Mouse (Mus musculus) cerebellum, adult 9-11 months (tissue): ENCODE results near the gene Raly.
A peak's percentile ranks its signal among the peaks of the same experiment; 100 is the strongest.

ENCODE experiments used
- DNase-seq: peaks from one replicate; pipeline ENCODE4 v3.0.0; 2022

Raly gene

DNA sequence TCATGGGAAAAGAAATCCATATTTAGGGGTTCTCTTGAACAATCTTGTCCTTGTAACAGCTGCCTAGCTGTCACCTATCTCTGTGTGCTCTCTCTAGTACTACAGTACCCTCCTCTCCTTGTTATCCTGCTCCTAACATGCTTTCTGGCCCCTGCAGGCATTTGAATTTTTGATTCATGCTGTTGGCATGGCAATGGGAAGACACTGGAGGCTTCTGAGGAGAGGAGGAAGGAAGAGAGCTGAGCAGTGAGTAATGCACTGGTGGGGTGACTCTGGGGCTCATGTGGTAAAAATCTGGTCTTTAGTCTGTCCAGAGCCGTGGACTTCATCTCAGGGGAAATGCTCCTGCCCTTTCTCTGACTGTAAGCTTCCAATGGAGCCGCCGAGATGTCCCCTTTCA is 5.6 kb upstream of the Raly start:
- no peak for DNase-seq

DNA sequence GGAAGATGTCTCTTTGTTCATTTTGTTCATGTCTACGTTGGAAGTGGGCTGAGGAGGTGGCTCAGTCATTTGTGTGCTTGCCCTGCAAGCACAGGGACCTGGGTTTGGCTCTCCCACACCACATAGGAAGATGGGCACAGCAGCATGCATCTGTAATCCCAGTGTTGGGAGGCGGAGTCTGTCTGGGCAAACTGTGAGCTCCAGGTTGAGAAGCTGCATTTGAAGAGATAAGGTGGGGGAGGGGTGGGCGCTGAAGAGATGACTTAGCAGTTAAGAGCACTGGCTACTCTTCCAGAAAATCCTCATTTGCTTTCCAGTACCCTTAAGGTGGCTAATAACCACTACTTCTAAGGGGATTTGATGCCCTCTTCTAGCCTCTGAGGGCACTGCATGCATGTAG is 4.7 kb upstream of the Raly start:
- no peak for DNase-seq

DNA sequence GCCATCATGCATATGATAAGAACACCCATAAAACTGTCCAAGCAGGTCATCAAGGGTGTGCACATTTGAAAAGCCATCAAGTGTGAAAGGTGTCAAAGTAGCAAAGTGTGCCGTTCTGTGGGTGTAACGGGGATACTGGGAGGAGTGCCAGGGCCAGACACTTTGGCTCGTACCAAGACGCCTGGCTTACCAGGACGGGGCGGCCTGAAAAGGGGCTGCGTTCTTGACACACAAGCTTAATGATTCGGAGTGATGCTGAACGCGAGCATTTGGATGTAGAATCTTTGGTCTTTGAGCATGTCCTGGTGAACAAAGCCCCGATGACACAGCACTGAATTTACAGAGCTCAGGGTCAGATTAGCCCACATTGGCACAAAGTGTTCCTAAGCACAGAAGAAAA is 4.1 kb upstream of the Raly start:
- DNase-seq: no peak

DNA sequence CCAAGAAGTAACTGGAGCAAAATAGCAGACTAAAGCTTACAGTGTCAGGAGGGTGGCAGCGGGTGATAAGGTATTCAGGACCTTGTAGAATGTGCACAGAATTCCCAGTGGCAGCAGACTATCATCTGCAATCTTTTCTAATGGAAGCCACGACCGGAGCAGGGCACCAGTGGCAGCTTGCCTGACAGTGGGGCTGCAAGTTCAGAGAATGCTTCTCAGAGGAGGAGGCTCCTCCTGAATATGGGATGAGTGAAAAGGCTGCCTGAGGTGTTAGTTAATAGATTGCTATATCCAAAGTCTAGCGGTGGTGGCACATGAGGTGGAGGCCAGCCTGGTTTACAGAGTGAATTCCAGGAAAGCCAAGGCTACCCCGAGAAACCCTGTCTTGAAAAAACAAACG is 1.5 kb upstream of the Raly start:
- DNase-seq: peak; percentile 42

DNA sequence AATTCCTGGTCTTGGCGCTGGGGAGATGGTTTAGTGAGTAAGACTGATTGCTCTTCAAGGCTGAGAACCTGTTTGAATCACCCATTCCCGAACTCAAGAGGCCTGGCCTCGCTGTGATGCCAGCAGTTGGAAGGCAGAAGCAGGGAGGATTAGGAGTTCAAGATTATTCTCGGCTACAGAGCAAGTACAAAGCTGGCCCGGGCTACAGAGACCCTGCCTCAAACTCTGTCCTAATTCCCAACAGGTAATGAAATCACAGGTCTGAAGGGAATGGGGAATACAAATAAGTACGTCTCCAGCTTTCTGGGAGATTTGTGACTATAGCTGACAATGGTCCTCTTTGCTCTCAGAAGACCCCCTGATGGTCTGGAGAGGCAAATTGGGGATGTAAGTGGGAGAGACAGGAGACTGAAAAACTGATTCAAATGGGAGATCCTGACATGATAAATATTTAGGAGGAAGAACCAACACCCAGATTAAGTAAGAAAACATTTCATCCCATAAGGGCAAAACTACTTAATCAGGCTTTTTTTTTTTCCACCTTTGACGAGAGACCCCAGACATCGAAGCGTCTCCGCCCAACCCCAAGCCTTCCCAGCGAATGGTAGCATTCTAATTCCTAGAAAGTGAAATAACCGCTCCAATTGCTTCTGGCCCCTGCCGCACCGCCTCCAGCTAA is 780 bp upstream of the Raly start:
- peak; percentile 63 for DNase-seq

DNA sequence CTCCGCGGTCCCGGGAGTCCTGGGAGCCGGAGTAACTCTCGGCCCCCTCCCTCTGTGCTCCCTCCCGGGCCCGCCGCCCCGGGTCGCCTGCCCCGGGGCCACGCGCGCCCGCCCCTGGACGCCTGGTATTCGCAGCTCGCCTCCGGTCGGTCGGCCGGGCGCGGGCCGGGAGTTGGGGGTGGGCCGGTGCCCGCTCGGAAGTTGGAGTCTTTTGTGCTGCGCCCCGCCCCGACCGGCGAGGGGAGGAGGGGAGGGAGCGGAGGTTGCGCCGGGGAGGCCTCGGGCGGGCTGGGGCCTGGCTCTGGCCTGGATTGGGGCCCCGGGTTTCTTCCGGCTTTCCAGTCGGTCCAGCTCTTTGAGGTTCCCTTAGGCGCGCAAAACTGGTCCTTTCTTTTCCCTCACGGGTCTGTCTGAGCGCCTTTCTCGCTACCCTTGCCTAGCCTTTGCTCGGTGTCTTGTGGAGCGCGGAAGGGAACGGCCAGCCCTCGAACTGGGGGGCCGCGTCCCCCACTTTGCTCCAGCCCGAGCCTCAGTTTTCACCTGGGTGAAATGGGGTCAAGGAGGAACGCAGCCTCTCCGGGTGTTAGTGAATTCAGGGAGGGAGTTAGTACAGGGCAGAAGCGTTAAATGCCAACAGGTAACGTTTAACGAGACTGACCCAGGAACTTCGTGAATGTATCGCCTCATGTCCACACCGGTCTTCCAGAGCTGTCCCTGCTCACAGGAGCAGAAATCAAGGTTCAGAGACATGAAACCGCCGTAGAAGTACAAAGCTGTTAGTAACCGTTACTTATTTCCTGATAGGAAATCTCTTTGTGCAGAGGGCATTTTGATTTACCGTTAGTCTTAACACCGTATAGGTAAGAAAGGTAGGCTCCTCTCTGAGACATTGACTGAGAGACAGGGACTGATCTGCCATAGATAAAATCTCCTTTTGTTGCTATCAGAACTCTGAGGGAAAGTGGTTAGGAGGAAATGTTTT is 1.1 kb downstream of the Raly start:
- peak; percentile 81 for DNase-seq

DNA sequence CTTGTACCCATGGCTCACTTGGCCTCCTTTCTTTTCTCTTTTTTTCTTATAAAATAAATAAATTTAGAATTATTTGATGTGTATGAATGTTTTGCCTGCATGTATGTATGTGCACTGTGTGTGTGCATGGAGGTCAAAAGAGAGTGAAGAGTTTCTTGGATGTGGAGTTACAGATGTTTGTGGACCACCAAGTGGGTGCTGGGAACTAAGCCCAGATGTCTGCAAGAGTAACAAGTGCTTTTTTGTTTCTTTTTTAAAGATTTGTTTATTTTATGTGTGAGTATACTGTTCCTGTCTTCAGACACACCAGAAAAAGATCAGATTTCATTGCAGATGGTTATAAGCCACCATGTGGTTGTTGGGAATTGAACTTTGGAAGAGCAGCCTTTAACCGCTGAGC is 12.5 kb downstream of the Raly start:
- no peak for DNase-seq

DNA sequence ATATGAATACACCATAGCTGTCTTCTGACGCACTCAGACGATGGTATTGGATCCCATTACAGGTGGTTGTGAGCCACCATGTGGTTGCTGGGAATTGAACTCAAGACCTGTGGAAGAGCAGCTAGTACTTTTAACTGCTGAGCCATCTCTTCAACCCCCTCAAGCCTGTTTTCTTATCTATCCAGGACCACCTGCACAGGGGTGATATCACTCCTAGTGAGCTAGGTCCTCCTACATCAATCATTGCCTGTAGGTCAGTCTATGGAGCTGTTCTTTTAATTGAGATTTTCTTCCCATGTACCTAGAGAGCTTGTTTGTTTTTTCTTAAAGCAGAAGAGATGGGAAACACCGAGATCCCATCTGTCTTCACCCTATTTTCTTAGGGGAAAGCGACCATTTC is 12.9 kb downstream of the Raly start:
- DNase-seq: no peak

DNA sequence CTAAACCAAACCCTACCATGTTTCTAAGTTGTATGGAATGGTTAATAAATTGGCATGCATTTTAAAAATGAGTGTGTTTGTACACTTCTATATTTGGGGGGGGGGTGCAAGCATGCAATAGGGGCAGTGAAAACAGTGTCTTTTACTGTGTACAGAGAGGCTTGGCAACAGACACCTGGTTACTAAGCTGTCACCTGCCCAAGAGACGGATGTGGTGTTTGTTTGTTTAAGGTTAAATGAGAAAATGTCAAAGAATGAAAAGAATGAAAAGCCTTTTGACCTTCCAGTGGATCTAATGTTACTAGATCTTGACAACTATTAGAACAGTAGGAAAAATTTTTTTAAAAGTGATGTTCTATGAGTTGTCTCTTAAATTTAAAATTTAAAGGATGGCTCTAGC is 16.8 kb downstream of the Raly start:
- no peak for DNase-seq

DNA sequence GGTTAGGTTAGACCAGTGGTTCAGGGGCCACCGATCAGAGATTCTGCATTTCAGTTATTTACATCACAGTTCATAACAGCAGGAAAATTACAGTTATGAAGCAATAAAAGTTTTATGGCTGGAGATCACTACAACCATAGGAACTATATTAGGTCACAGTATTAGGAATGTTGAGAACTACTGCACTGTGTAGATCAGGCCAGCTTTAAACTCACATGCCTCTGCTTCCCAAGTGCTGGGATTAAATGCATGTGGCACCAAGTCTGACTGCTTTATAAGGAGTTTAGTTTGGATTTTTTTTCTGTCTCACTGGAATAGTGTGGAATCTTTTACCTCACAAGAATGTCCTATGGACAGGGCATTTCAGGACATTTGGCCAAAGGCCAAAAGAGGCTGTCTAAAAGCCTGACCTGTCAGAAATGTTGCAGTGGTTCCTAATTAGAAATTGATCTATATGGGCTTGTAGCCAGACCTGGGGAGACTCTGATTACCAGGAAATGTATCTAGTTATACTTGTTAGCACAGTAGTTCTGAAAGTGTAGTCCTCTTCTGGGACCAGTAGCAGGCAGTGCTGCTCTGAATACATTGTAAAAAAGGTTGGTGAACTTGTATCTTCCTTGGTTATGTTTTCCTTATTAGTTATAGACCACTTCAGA is 18.3 kb downstream of the Raly start:
- no peak for DNase-seq

DNA sequence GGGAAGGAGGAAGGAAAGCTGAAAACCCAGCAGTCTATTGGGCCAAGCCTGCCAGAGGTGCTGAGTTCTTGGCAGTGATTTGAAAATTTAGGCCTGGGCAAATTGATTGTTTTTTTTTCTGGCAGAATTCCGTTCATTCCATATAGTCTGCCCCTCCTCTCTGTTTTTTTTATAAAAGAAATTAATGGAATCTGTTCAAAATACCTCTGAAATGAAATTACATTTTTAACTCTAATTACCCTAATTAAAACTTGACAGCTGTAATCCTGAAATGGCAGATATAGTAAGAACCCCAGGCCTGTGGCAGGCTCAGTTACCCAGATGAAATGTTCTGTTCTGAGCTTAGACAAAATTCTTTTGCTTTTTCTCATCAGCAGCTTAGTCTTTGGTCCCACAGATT is 19.9 kb downstream of the Raly start:
- no peak for DNase-seq

DNA sequence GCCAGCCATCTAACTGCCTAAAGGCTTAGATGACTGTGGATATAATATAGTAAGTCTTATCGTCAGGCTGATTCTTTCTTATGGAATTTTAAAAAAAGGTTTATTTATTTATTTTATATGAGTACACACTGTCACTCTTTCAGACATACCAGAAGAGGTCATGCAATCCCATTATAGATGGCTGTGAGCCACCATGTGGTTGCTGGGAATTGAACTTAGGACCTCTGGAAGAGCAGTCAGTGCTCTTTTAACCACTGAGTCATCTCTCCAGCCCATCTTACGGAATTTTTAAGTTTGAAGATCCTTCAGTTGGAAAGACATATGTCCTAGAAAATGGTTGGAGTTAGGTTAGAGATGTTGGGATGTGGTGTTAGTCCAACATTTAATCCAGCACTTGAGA is 22.5 kb downstream of the Raly start:
- DNase-seq: no peak

DNA sequence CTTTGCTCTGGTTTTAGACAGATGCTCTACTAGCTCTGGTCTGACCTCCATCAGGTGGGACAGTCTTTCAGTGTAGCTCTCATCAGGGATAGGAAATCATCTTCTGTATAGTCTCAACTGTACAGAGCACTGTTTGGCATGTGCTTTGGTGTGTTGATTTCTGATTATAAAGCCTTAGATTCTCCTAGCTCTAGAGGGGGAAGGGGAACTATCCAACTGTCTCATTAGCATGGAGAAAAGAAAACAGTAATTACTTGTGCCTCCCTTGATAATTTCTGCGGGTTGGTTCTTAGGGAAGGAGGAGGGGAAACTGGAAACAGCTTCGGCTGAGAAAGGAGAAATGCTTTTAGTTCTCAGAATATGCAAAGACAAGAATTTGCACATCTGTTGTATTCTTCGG is 26.2 kb downstream of the Raly start:
- DNase-seq: no peak

DNA sequence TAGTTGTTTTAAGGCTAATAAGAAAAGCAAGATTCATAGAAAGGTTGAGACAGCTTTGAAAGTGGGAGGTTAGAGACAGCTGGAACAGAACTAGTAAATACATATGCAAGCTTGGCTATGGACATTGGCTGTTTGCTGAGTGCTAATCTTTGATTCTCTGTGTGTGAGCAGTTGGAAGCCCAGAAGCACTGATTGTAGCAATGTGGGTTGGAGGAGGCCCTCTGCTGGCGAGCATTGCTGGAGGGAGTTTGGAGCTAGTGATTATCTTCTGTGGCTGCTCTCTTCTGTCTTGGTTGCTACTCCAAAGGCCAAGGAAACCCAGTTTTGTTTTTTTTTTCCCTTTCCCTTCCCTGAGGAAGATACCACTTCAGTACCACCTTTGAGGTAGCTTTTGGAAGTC is 26.9 kb downstream of the Raly start:
- DNase-seq: peak; percentile 39

DNA sequence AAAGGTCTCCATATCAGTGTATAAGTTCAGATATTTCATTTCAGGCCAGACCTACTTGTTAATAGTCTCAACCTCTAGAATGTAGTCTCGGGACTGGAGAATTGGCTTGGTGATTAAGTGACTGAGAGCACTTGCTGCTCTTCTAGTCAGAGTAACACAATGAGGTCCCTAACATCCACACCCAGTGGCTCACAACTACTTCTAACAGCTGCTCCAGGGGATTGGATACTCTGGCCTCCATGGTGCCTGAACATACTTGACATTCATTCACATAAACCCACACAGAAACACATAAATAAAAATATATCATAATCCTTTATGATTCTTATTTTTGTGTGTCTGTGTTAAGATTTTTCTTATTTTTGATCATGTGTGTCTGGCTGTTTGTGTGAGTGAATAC is 27.7 kb downstream of the Raly start:
- DNase-seq: no peak

DNA sequence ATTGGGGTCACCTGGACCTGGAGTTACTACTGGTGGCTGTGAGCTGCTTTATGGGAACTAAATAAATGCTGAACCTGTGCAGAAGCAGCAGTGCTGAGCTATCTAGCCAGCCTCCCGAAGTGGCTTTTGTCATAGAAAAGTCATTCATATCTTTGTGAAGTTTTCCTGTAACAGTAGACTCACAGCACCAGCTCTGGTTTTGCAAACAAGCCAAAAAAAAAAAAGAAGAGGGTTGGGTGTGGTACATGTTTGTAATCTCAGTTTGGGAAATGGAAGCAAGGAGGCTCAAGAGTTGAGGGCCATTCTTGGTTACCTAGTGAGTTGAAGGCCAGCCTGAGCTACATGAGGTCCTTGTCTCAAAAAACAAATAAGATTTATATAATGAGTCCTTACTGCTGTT is 29.4 kb downstream of the Raly start:
- no peak for DNase-seq

DNA sequence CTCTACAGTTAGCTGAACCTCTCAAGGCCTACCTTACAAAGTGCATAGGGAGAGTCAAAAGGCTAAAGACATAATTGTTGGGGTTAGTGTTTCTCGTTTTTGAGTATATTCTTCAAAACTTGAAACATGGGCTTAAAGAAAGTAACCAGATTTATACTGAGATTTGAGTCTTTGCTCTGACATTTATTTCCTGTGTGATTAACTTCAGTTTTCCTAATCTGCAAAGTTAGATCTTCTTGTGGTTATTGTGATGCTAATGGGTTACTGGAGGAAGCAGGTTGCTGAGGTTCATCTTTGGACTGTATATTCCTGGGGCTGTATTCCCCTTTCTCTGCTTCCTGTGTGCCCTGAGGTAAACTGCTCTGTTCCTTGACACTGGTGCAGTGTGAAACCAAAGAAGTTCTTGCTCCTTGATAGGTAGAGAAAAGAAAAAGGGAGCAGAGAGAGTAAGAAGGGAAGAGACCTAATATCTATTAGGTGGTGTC is 35.2 kb downstream of the Raly start:
- no peak for DNase-seq

DNA sequence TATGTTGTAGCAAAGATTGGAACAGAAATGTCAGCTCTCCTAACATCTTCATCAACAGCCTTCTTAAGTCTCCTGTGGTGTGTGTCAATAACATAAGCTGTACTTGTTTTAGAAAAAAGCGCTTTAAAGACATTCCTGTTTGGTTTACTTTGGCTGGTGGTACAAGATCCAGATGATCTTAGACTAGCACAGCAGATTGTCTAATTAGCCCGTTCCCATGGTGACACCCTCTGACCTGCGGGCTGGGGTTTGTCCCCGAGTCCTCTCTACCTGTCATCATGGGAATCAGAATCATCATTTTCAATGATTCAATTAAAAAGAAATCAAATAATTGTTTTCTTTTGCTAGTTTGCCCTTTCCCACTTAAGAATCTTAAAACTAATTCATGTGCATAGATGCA is 36.6 kb downstream of the Raly start:
- no peak for DNase-seq

DNA sequence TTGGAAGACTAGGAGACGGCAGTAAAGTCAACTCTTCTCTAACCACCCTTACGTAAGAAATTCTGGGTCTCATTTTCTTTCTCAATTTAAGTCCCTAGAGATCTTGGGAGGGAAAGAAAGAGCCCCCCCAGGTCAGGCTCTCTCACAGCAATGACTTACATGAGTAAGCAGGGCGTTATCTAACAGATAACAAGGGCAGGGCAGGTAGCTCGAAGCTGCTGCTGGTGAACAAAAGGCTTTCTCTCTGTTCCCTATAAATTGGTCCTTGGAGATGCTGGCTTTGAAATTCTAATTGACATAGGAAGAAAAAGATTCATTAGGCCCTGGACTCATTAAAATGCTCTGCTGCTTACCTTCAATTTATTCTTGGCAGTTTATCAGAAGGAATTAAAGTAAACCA is 41.6 kb downstream of the Raly start:
- DNase-seq: no peak

DNA sequence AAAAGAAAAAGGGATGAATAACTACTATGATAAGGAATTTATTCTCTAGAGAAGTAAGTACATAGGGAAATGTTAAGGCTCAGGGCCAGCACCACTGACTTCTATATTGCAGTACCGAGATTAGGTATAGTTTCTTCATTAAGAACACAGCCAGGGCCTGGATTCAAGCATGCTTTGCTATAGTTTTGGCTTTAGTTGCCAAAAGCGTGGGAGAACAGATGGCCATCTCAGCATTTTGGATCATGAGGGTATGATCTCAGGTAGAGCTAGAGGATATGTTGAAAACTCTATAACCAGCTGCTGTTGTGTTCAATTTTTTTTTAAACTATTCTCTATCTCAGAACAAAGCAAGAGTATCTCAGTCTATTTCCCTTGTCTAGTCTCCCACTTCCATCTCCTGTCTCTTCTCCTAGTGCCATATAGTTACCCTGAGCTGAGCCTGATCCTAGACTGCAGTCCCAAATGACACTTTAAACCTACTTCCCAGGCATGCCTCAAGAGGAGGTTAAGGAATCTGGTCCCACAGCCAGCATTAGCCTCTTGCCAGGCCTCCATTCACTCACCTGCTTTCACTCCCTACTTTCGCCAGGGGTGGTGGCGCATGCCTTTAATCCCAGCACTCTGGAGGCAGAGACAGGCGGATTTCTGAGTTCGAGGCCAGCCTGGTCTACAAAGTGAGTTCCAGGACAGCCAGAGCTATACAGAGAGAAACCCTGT is 43.4 kb downstream of the Raly start:
- DNase-seq: peak; percentile 78

DNA sequence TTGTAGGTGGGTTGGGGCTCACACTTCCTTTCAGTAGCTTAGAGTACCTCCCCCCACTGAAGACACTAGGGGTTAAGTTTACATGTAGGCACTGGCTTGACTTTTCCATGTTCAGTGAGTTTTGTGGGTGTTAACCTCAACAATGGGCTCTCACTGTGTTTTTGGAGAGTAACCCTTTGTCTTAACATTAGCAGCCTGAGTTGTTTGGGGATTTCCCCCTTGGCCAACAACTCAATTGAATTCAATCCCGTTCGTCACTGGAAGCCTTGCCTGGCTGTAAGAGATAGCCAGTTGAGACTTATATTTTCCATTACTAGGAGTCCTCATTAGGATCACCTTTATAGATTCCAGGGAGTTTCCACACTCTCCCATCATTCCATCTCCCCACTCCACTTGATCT is 45.6 kb downstream of the Raly start:
- no peak for DNase-seq

DNA sequence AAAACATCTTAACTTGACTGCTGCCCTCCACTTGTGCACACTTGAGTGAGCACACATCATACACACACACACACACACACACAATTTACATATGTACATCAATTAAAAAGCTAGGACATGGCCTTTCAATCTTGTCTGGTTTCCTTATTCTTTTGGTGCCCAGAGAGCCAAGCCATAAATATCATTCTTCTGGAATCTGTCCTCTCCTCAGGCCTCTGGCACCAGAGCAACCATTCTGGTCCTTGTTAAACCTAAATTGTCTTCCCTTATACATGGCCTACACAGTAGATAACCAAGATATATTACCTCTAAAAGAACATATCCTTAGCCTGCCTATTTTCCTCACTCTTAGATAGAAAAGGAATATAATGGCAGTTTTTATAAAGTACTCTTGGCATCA is 57.2 kb downstream of the Raly start:
- DNase-seq: no peak

DNA sequence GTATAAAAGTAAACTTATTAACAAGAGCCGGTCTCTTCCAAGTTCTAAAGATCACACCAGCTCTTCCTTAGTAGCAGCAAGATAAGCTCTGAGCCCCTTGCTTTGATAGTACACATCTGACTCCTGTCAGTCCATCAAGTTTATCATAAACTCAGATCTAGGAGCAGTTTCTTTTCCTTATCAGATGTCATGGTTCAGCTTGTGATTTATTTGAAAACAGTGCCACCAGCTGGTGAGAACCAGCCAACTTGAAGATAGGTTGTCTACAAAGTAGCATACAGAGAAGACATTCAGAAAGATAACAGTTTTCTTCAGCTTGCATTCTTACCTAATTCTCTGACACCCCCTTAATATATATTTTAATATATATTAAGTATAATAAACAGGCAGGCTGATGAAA is 64.5 kb downstream of the Raly start:
- DNase-seq: peak; percentile 65
